Mouse (Mus musculus) stomach, postnatal 0 days (tissue): ENCODE measurements at regions not wholly inside any gene's neighbourhood (a gene's known extent, or its start where the extent isn't known, plus 50 kb on each side); places are given as distances from the start of the nearest gene placed in this dataset.
A peak's percentile ranks its signal among the peaks of the same experiment; 100 is the strongest.

ENCODE experiments used
- ATAC-seq: fragments of 200-750 bp; cut with Nextera tagmentation; 2 replicates; pipeline ENCODE4 v1.8.0; 2017; ENCODE audit not compliant: low FRiP score, low TSS enrichment
- DNase-seq: peaks from one replicate; pipeline ENCODE4 v3.0.0-alpha.2; 2016; ENCODE audit warnings: low spot score
- H3K27ac ChIP-seq: fragments of 300-500 bp; sonication (generic); replicated peaks from 2 replicates; pipeline ENCODE4 v1.5.1; 2014; ENCODE audit warnings: mild to moderate bottlenecking, control low read depth
- H3K27me3 ChIP-seq: fragments of 300-500 bp; sonication (generic); 2 replicates; pipeline ENCODE4 v1.6.1; 2014; ENCODE audit warnings: low read length; ENCODE audit not compliant: control insufficient read depth, insufficient read depth
- H3K36me3 ChIP-seq: fragments of 300-500 bp; sonication (generic); 2 replicates; pipeline ENCODE4 v1.6.1; 2014; ENCODE audit warnings: low read length, mixed read lengths; ENCODE audit not compliant: control insufficient read depth, insufficient read depth
- H3K4me1 ChIP-seq: fragments of 300-500 bp; sonication (generic); replicated peaks from 2 replicates; pipeline ENCODE4 v1.6.1; 2014; ENCODE audit warnings: antibody characterized with exemption; ENCODE audit not compliant: control insufficient read depth, insufficient read depth
- H3K4me2 ChIP-seq: fragments of 300-500 bp; sonication (generic); replicated peaks from 2 replicates; pipeline ENCODE4 v1.6.1; 2014; ENCODE audit warnings: low read depth, mild to moderate bottlenecking, control low read depth, moderate library complexity
- H3K4me3 ChIP-seq: fragments of 300-500 bp; sonication (generic); 2 replicates; pipeline ENCODE4 v1.5.1; 2014; ENCODE audit warnings: low read depth, low read length, control low read depth
- H3K9ac ChIP-seq: fragments of 300-500 bp; sonication (generic); 2 replicates; pipeline ENCODE4 v1.6.1; 2014; ENCODE audit warnings: mild to moderate bottlenecking, low read length, control low read depth, mixed read lengths
- H3K9me3 ChIP-seq: fragments of 300-500 bp; sonication (generic); 2 replicates; pipeline ENCODE4 v1.6.1; 2016; ENCODE audit warnings: low read length; ENCODE audit not compliant: control insufficient read depth
- CTCF ChIP-seq: IDR thresholded peaks from 2 replicates; pipeline ENCODE4 v1.5.1; 2016; ENCODE audit warnings: antibody characterized with exemption, low read depth, mild to moderate bottlenecking, moderate library complexity
- EP300 ChIP-seq: optimal IDR thresholded peaks from 2 replicates; pipeline ENCODE3; 2016; ENCODE audit warnings: antibody characterized with exemption
- WGBS: fragments of 180-500 bp; shearing (Covaris S2); extraction: QIAGEN DNeasy Blood & Tissue Kit; methylation state at CpG from one replicate; pipeline ENCODE4 v1.1.7; 2014; 5-methylcytosine and 5-hydroxymethylcytosine counted together

DNA sequence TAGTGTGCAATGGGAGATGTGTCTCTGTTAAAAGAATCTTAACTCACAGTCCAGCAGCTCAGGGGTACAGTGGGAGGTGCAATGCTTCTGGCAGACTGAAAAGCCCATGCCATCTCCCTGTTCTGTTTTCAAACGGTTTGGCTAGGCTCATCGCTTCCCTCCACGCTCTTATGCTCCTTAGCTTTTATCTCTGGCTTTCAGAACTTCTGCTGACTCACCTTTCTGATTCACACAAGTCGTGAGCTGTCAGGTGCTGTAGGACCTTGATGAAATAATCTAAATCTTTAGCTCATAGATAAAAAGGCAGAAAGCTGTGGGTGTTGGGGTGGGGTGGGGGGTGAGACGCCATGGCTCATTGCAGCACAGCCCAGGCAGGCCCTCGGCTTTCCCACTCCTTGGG lies 93.1 kb upstream of the Atp6ap2 start:
- no peaks in the 10 kb centered on the region for H3K36me3 ChIP-seq
- no peaks in the 10 kb centered on the region for H3K4me1 ChIP-seq
- DNase-seq (no peak), ATAC-seq (no peak)
- H3K27me3 ChIP-seq: no peaks in the 10 kb centered on the region
- no peaks in the 10 kb centered on the region for H3K9me3 ChIP-seq
- H3K9ac ChIP-seq: no peak overlapping the region
- H3K4me3 ChIP-seq: no peak overlapping the region
- no peak overlapping the region for H3K27ac ChIP-seq
- no peak for TF ChIP-seq EP300
- no peak for TF ChIP-seq CTCF
- 62% methylated on average over 6 of the region's 6 CpGs for WGBS
- H3K4me2 ChIP-seq: no peak overlapping the region

- H3K9me3 ChIP-seq: no peaks in the 10 kb centered on the region
- H3K27ac ChIP-seq: no peak overlapping the region
- no peaks in the 10 kb centered on the region for H3K4me1 ChIP-seq
- no peaks in the 10 kb centered on the region for H3K27me3 ChIP-seq
- H3K9ac ChIP-seq: no peak overlapping the region
- WGBS: 81% methylated on average over 3 of the region's 3 CpGs
- no peak for ATAC-seq
- no peak overlapping the region for H3K4me2 ChIP-seq
- DNase-seq: no peak
- H3K4me3 ChIP-seq: no peak overlapping the region
- no peaks in the 10 kb centered on the region for H3K36me3 ChIP-seq
- TF ChIP-seq CTCF (no peak), EP300 (no peak)
Measured at GRCm38 (mm10) chrX:12500601-12501000, 87.0 kb upstream of the Atp6ap2 start.

- no peak overlapping the region for H3K9ac ChIP-seq
- 80% methylated on average over 4 of the region's 4 CpGs for WGBS
- no peaks in the 10 kb centered on the region for H3K9me3 ChIP-seq
- H3K27ac ChIP-seq: no peak overlapping the region
- TF ChIP-seq CTCF (no peak), EP300 (no peak)
- no peaks in the 10 kb centered on the region for H3K36me3 ChIP-seq
- no peak overlapping the region for H3K4me3 ChIP-seq
- H3K27me3 ChIP-seq: no peaks in the 10 kb centered on the region
- no peak for DNase-seq
- no peaks in the 10 kb centered on the region for H3K4me1 ChIP-seq
- H3K4me2 ChIP-seq: no peak overlapping the region
- ATAC-seq: no peak
Measured at GRCm38 (mm10) chrX:12502364-12502763, 85.2 kb upstream of the Atp6ap2 start.

- no peaks in the 10 kb centered on the region for H3K9me3 ChIP-seq
- H3K36me3 ChIP-seq: no peaks in the 10 kb centered on the region
- H3K4me3 ChIP-seq: no peak overlapping the region
- no peak overlapping the region for H3K27ac ChIP-seq
- H3K27me3 ChIP-seq: no peaks in the 10 kb centered on the region
- H3K9ac ChIP-seq: no peak overlapping the region
- no peak for DNase-seq
- WGBS: 46% methylated on average over 1 of the region's 1 CpGs
- no peaks in the 10 kb centered on the region for H3K4me1 ChIP-seq
- TF ChIP-seq CTCF (no peak), EP300 (no peak)
- no peak for ATAC-seq
- no peak overlapping the region for H3K4me2 ChIP-seq
Measured at GRCm38 (mm10) chrX:12503581-12503980, 84.0 kb upstream of the Atp6ap2 start.

DNA sequence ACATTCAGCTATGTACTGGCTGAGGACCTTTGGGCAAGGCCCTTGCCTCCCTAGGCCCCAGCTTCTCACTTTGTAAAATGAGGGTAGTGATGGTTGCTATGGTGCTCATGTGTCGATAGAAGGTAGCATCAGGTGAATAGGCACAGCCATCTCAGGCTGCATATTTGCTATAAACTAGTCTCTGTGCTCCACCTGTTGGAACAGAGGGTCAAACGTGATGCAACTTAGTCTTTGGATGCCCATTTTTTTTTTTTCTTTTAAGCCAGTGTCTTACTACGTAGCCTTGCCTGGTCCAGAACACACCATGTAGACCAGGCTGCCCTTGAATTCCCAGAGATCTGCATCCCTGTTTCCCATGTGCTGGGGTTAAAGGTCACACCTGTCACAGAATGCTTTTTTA lies 76.5 kb upstream of the Atp6ap2 start:
- no peak for ATAC-seq
- WGBS: 58% methylated on average over 3 of the region's 3 CpGs
- TF ChIP-seq EP300 (no peak), CTCF (peak; percentile 31)

DNA sequence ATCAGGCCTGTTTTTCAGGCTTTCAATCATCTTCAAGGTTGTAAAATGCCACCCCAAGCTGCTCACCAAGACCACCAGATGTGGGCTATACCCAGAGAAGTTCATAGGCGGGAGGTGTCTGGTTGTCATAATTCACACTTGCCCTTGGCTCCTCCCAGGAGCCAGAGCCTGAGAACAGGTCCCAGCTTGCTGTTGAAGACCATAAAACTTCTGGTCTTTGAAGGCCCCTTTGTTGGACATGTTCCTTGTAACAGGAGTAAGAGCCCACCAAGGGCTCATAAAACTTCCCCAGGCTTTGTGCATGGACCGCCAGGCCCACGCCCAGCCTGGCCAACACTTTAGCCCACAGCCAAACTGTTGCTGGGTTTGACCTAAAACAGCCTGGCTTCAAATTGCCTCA lies 62.6 kb upstream of the Atp6ap2 start:
- H3K9ac ChIP-seq: no peak overlapping the region
- ATAC-seq (no peak), DNase-seq (no peak)
- TF ChIP-seq CTCF (no peak), EP300 (no peak)
- H3K4me3 ChIP-seq: no peak overlapping the region
- H3K4me1 ChIP-seq: no peaks in the 10 kb centered on the region
- no peak overlapping the region for H3K27ac ChIP-seq
- H3K9me3 ChIP-seq: no peaks in the 10 kb centered on the region
- no peak overlapping the region for H3K4me2 ChIP-seq
- no peaks in the 10 kb centered on the region for H3K27me3 ChIP-seq
- whole genome bisulfite sequencing: 83% methylated on average over 3 of the region's 3 CpGs
- no peaks in the 10 kb centered on the region for H3K36me3 ChIP-seq

More for the DNA sequence above, 76.5 kb upstream of the Atp6ap2 start:
- Histone ChIP-seq H3K36me3 (no peaks in the 10 kb centered on the region), H3K9me3 (no peaks in the 10 kb centered on the region), H3K4me1 (no peaks in the 10 kb centered on the region), H3K27ac (no peak overlapping the region), H3K9ac (no peak overlapping the region), H3K4me3 (no peak overlapping the region), H3K4me2 (no peak overlapping the region), H3K27me3 (no peaks in the 10 kb centered on the region)
- DNase-seq: no peak
